Mouse (Mus musculus): Measurements from ENCODE around the gene Tomm34.

The Tomm34 gene

DNA sequence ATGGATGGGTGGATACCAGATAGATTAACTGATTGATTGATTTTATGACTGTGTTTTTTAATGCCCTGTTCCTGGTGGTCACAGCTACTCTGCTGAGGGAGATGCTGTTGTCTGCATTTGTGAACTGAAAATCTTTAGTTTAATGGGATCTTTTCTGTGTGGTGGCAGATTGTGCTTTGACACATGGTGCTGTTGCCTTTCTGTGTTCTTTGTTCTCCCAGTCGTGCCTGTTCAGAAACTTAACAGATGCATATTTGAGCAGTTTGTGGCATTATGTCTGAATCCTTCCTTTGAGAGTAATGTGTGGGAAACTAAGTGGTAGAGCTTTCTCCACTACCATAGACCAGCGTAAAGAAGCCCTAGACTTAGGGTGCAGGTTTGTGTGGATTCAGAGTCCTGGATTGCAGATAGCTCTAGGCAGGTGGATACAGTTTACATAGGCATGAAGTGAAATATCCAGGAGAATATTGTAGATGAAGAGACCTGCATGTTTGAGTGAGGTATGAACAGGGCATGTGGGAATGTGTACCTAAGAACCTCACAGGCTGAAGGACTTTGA lies 62.9 kb downstream of the Tomm34 start:
- no peak for DNase-seq

DNA sequence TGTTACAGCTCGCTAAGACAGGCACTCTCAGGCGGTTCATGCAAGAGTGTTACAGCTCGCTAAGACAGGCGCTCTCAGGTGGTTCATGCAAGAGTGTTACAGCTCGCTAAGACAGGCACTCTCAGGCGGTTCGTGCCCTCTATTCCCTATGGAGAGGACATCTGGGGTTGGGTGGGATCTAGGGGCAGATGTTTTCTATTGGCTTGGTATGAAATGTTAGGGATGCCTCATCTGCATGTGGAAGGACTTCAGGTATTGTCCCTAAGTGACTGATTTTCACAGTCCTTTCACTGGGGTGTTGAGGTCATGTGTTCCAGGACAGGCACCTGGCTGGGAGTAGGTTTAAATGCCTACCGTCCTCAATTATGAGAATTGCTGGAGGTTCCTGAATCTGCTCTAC lies 63.4 kb downstream of the Tomm34 start:
- DNase-seq, result no peak

DNA sequence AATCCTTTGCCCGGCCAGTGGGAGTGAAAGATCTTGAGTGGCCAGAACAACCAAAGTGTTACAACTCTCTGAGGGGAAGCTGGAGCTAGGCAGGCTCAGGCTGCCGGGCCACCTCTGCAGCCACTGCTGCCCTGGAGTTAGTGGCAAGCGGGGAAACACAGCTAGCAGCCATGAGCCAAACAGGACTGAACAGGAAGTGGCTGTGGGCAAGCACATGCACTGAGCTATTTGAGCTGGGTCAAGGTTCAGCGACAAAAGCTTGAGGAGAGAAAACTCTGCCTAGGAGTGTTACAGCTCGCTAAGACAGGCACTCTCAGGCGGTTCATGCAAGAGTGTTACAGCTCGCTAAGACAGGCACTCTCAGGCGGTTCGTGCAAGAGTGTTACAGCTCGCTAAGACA lies 64.0 kb downstream of the Tomm34 start:
- no peak for DNase-seq

DNA sequence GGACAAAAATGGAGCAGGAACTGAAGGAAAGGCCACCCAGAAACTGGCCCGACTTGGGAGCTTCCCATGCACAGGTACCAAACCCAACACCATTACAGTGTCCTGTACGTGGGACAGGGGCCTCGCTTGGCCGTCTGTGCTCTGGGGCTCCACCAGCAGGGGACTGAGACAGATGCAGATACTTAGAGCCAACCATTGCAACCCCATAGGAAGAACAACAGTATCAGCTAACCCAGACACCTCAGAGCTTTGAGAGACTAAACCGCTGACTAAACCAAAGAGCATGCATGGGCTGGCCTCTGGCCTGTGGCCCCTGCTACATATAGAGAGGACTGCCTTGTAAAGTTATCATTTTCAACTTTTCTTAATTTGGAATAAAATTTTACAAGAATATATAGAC lies 66.5 kb downstream of the Tomm34 start:
- DNase-seq, result no peak

All from cerebellum, adult 11-12 months (tissue).